Mouse (Mus musculus) CH12.LX (cell line): ENCODE measurements around the gene Cfap58.

Experiments
- CHD2 ChIP-seq: IDR thresholded peaks from 2 replicates; pipeline ENCODE4 v1.6.1; 2011; ENCODE audit warnings: low read length, improper control_type of control experiment
- CTCF ChIP-seq, 2 experiments: IDR thresholded peaks in 1 of 2; conservative IDR thresholded peaks in 1 of 2; 2 replicates each; pipeline ENCODE4 v1.5.1; 2011 to 2012; ENCODE audit warnings: low read depth in 2 of 2, low read length in 2 of 2, improper control_type of control experiment in 1 of 2, inconsistent platforms in 1 of 2, mild to moderate bottlenecking in 1 of 2, moderate library complexity in 1 of 2
- ELF1 ChIP-seq: IDR thresholded peaks from 2 replicates; pipeline ENCODE4 v1.6.1; 2014; ENCODE audit warnings: low read depth, mild to moderate bottlenecking, inconsistent platforms, low read length, improper control_type of control experiment
- GABPA ChIP-seq: IDR thresholded peaks from 2 replicates; pipeline ENCODE4 v1.6.1; 2012; ENCODE audit warnings: low read depth, low read length, improper control_type of control experiment, inconsistent platforms; ENCODE audit not compliant: insufficient replicate concordance
- KAT2A ChIP-seq: IDR thresholded peaks from 2 replicates; pipeline ENCODE4 v1.6.1; 2012; ENCODE audit warnings: low read length, improper control_type of control experiment, inconsistent platforms; ENCODE audit not compliant: insufficient replicate concordance
- NELFE ChIP-seq: IDR thresholded peaks from 2 replicates; pipeline ENCODE4 v1.6.1; 2011; ENCODE audit warnings: low read depth, low read length, improper control_type of control experiment
- POLR2A ChIP-seq: IDR thresholded peaks from 2 replicates; pipeline ENCODE4 v1.6.1; 2011; ENCODE audit warnings: low read depth, mild to moderate bottlenecking, improper control_type of control experiment, low read length
- POLR2AphosphoS2 ChIP-seq: IDR thresholded peaks from 2 replicates; pipeline ENCODE4 v1.6.1; 2011; ENCODE audit warnings: low read depth, low read length, improper control_type of control experiment
- ZC3H11A ChIP-seq: IDR thresholded peaks from 2 replicates; pipeline ENCODE4 v1.6.1; 2012; ENCODE audit warnings: low read depth, mild to moderate bottlenecking, inconsistent platforms, low read length, improper control_type of control experiment

- TF ChIP-seq ZC3H11A (no peak), POLR2A (no peak), CHD2 (no peak), POLR2AphosphoS2 (no peak), NELFE (no peak), GABPA (no peak), CTCF (conservative IDR thresholded peaks at IDR 0.05 in 1 of 2, IDR thresholded peaks at IDR 0.05 in 1 of 2; ENCODE audit: low read depth in 2 of 2, low read length in 2 of 2) (no peak), KAT2A (no peak), ELF1 (no peak)
Observed at GRCm38 (mm10) chr19:47890489-47891130, 46.9 kb upstream of the Cfap58 start.
